Mouse (Mus musculus) frontal cortex, postnatal 10 days (tissue): ENCODE measurements around the gene Kctd20.

Experiments
- DNase-seq, 2 experiments: peaks; one replicate each; pipeline ENCODE4 v3.0.0; 2022; ENCODE audit warnings: low spot score in 2 of 2, mixed read lengths in 1 of 2

Kctd20 gene

DNA sequence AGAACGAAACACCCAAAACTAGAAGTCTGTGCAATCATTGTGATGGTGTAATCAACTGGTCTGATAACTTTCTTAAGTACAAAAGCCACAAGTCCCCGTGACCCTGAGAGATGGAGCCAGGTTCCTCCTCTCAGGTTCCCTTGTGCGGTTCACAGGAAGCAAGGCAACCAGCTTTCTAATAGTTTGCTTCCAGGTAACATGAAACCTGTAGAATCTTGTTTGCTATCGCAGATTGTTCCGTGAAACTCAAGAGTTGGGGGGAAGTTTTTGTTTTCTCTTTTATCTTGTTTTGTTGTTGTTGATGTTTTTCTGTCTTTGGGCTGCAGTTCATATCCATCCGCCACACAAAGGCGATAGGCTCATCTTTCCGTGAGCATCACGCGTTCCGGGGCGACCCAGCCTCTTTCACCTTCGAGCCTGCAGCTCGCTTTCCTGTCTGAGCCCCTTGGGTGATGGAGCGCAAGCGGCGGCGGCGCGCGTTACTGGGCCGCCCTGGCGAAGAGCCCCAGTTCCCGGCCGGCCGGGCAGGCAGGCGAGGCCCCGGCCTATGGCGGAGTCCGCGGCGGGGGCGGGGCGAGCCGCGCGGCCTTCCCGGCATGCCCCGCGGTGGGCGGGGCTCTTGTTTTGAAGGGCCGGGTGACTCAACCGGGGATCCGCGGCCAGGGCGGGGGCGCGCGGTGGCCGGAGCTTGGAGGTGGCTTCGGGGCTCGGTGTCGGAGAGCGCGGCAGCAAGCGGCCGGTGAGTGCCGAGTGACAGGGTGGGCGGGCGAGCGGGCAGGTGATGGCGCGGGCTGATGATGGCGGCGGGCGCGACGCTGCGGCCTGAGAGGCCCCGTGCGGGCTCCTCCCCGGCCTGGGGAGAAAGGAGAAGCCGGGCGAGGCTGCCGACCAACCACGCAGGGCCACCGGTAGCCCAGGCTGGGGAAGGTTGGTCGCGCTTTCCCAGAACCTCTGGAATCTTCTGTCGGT lies at the start of gene Kctd20:
Gene Kctd20 (plus strand): TSS at position 120 of the 969 bp plus-strand sequence.
- DNase-seq, result peak; percentile 81 to 89

DNA sequence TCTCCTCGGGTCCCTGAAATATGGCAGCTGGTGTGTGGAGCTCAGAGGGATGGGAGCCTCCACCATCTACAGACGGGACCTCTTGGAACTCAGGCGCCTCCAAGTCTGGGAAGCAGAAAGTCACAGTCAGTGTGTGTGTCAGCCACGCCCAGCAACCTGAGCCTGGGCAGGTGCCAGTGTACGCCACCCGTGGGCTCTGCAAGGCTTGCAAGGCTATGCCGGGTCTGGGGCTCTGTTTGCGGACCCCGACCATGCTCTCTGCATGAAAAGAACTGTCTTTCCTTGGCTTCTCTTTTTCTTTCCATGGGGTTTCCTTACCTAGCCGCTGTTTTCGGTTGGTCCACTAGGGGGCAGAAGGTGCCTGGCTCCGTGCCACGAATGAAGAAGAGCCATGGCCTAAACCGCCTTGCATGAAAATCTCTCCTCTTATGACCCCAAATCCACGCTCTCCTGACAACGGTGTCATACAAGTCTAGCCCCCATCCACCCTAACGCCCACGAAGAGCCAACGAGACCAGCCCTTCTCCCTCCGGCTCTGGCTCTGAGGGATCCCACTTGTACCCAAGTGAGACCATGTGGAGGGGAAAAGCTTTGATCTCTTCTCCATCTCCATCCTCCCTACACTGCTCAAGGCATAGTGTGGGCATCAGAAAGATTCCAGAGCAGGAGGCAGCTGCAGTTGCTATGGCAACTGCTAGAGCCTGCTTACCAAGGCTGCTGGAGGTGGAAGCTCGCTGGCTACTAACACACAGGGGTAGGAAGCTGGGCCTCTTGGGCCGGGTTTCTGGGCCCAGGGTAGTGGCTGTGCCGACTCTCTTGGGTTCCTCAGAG lies 47.0 kb upstream of the Kctd20 start:
- peak; percentile 57 to 62 for DNase-seq

- no peak for DNase-seq
Measured at GRCm38 (mm10) chr17:28905377-28905916, 46.3 kb upstream of the Kctd20 start.

- peak; percentile 50 to 59 for DNase-seq
Measured at GRCm38 (mm10) chr17:28907959-28908358, 43.8 kb upstream of the Kctd20 start.

- peak in 1 of 2 experiments; percentile 52 for DNase-seq
Measured at GRCm38 (mm10) chr17:28909252-28909941, 42.4 kb upstream of the Kctd20 start.

DNA sequence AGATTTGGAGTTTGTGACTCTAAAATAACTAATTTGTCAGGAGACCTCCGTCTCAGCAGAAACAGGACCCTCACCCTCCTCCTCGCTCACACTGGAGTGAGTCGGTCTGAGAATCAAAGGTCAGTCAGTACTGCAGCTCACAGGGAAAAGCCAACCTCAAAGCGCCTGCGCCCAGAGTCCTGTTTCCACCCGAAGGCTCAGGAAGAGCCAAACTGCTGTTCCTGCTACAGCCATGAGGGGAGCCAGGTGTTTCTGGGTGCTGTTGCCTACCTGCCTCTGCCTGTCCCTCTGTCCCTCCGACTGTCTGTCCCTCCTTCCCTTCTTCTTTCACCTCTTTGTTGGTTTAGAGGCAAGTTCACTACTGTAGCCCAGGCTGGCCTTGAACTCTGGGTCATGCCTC lies 41.6 kb upstream of the Kctd20 start:
- DNase-seq, result no peak

DNA sequence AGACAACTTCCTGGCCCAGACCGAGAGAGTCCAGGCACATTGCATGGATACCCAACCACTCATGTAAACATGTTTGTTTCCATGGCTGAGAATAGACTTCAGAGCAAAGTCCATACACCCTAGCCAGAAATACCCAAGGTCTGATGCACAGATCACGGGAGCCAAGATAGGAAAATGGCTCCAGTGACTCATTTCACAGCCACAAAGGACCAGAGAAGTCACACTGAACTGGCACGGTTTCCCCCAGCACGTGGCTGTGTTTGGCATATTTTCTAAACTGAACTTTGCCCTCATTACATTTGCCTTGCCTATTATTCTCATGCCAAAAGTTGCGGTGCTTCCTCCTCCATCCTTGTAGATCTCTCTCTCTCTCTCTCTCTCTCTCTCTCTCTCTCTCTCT lies 38.5 kb upstream of the Kctd20 start:
- no peak for DNase-seq

DNA sequence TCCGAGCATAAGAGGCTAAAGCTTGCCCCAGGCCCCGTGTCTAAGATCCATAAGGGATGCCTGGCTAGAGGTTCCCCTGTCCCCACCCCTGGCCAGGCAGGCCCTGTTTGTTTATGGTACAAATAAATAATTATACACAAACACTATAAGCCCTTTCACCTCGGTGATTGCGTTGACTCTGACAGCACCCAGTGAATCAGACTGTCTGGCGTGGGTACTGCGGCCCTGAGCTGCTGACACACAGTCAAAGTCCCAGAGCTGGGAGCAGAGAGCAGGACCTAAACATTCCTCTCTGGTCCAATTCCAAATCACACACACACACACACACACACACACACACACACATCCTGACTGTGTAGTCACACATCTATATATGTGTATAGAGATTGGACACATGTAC lies 37.8 kb upstream of the Kctd20 start:
- DNase-seq, result no peak

GRCm38 (mm10) chr17:28915060-28915628 lies 36.6 kb upstream of the Kctd20 start, which contains the start of gene 4930539E08Rik:
4930539E08Rik (minus strand) TSS chr17:28915324.
- DNase-seq, result no peak

- DNase-seq, result no peak
Measured at GRCm38 (mm10) chr17:28916520-28916919, 35.2 kb upstream of the Kctd20 start.

DNA sequence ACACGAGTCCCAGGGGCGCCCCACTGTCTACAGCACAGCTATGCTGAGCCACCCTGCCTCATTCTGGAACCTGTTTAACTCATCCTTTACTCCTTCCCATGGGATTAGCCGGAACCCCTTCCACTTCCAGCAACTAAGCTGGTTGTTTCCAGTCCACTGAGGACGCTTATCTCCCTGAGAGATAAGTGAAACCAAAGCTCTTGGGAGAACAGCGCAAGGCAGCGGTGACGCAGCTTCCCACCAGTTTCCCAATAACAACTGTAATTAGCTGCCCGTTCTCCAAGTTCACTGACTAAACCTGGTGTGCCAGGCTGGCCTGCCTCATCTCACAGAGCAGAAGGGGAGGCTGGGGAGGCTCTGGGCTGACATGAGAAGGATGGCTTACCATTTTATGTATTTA lies 30.7 kb upstream of the Kctd20 start:
- no peak for DNase-seq

- no peak for DNase-seq
Measured at GRCm38 (mm10) chr17:28922096-28922495, 29.7 kb upstream of the Kctd20 start.

DNA sequence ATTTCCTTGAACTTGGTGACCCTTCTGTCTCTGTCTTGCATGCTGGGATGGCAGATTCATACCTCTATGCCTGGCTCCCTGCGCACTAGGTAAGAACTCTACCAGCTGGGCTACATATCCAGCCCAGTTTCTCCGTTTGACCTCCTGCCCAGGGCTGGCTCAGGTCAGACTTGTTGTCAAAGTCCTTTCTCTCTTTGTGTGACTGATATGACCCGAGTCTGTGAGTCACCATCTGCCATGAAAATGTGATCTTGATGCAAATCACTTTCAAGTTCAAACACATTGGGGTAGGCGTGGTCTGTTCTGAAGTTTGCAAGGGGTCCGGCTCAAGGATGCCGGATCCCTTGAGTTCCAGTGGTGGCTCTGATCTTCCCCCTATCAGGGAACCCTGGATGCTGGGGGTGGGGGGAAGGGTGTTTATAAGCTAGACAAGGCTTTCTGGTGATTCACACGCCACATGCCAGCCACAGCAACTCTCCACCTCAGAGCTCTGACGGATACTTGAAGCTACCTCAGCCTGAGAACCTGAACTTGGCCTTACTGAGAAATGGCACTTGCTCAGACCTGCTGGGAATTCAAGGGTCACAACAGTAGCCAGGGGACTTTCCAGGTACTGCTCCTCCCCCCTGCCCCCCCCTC lies 26.7 kb upstream of the Kctd20 start:
- no peak for DNase-seq

- peak; percentile 54 to 79 for DNase-seq
Measured at GRCm38 (mm10) chr17:28926380-28926779, 25.4 kb upstream of the Kctd20 start.

- no peak for DNase-seq
Measured at GRCm38 (mm10) chr17:28926866-28927635, 24.7 kb upstream of the Kctd20 start.

DNA sequence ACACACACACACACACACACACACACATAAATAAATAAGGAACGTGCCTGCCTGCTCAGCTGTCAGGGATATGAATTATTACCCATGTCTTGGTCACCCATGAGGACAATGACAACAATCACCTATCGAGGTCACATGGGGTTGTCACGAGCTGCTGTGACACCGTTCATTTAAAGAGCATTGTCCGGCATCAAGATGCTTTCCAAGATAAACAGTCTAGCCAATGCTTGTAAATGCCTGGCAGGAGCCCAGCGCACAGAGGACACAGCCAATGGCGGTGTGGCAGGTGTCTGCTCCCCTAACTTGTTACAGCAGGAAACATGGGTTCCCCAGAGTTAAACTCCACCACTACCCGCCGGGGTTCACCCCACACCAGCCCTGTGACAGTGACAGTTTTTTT lies 23.7 kb upstream of the Kctd20 start:
- DNase-seq, result no peak

DNA sequence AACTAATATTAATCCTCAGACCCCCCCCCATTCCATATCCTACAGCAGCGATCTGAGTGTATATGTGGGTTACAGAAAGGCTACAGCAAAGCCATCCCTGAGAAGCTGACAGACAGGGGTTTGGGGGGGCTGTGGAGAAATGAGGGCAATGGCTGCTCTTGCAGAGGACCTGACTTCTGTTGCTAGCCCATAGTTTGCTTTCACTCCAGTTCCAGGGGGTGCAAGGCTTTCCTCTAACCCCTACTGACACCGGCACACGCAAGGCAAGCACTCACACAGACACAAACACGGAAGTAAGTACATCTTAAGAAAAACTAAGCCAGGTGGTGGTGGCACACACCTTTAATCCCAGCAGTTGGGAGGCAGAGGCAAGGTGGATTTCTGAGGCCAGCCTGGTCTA lies 22.4 kb upstream of the Kctd20 start:
- no peak for DNase-seq

- DNase-seq, result peak in 1 of 2 experiments; percentile 65
Measured at GRCm38 (mm10) chr17:28930392-28931074, 21.2 kb upstream of the Kctd20 start.
